Mouse (Mus musculus): Measurements from ENCODE around the gene Noc2l.

GRCm38 (mm10) chr4:156255078-156255839 lies 19.4 kb downstream of the Noc2l start, which contains the start of gene Samd11:
- no peak for TF ChIP-seq CTCF (IDR thresholded peaks at IDR 0.05; ENCODE audit: extremely low read depth, insufficient read depth, insufficient read length, insufficient replicate concordance)
- TF ChIP-seq POLR2A (IDR thresholded peaks at IDR 0.05; ENCODE audit: low read depth, low read length), result no peak

Measured in spleen, adult 2 months (tissue).